Mouse (Mus musculus) granulocyte monocyte progenitor cell, adult 5-6 weeks (primary cell): Measurements from ENCODE around the gene Stra6l. TPM values are rescaled to one million over a fixed set of nuclear protein-coding genes. Genes with fewer than 3 reads are reported as not detected.

Source experiments
- ATAC-seq: replicated peaks from 2 replicates; pipeline ENCODE4 v1.8.0; 2016; ENCODE audit warnings: mild to moderate bottlenecking, moderate TSS enrichment, inconsistent platforms; ENCODE audit not compliant: poor library complexity, severe bottlenecking
- total RNA-seq, 2 experiments: library from RNA; stranded (forward) in 1 of 2; stranded (reverse) in 1 of 2; fragments of 200-712, 200-1000 nt in 1 of 2; fragments of >200 nt in 1 of 2; fragmentation: Nextera tagmentation in 1 of 2; gene quantifications; 2 replicates each; pipeline ENCODE4 v1.2.3; 2014 to 2017

Gene Stra6l
- total RNA-seq, 2 experiments from 2014 or later: 0.10 to 0.69 TPM

- ATAC-seq: no peak
These were observed 61.5 kb downstream of the Stra6l start for GRCm38 (mm10) chr4:45909924-45910323.

GRCm38 (mm10) chr4:45911256-45911655 is 62.8 kb downstream of the Stra6l start:
- no peak for ATAC-seq

- ATAC-seq: no peak
These were observed 63.4 kb downstream of the Stra6l start for GRCm38 (mm10) chr4:45911876-45912275.

- no peak for ATAC-seq
These were observed 68.6 kb downstream of the Stra6l start for GRCm38 (mm10) chr4:45917091-45917490.

- no peak for ATAC-seq
These were observed 73.4 kb downstream of the Stra6l start for GRCm38 (mm10) chr4:45921663-45922435.

GRCm38 (mm10) chr4:45924011-45924410 is 75.5 kb downstream of the Stra6l start:
- ATAC-seq: no peak

GRCm38 (mm10) chr4:45928561-45928960 is 80.1 kb downstream of the Stra6l start:
- no peak for ATAC-seq

Other genes starting within 250 kb of the Stra6l start
- gene Aldh1b1, start 49.6 kb upstream of the Stra6l start, total RNA-seq (2014; fragmentation: Nextera tagmentation): 15.1 and 16.2 TPM in 2 replicates
- gene Aldh1b1, start 49.6 kb upstream of the Stra6l start, total RNA-seq (2017): 45.3 and 54.8 TPM in 2 replicates
- not detected in 2 replicates for gene Igfbpl1, start 21.7 kb upstream of the Stra6l start, total RNA-seq (2014; fragmentation: Nextera tagmentation)
- gene Igfbpl1, start 21.7 kb upstream of the Stra6l start, total RNA-seq (2017): not detected in 2 replicates
- gene Ccdc180, start 41.6 kb downstream of the Stra6l start, total RNA-seq (2014; fragmentation: Nextera tagmentation): 0.32 and 1.4 TPM in 2 replicates
- 0.17 and 0.31 TPM in 2 replicates for gene Ccdc180, start 41.6 kb downstream of the Stra6l start, total RNA-seq (2017)
- 6.0 and 38.7 TPM in 2 replicates for gene Tdrd7, start 116.7 kb downstream of the Stra6l start, total RNA-seq (2014; fragmentation: Nextera tagmentation)
- gene Tdrd7, start 116.7 kb downstream of the Stra6l start, total RNA-seq (2017): 8.3 and 9.9 TPM in 2 replicates
- not detected in 2 replicates for gene Tmod1, start 190.3 kb downstream of the Stra6l start, total RNA-seq (2014; fragmentation: Nextera tagmentation)
- gene Tmod1, start 190.3 kb downstream of the Stra6l start, total RNA-seq (2017): 0.04 TPM in 1 of 2 replicates, not detected in the other